Mouse (Mus musculus) forelimb bud, embryonic 11.5 days (tissue): ENCODE measurements around the gene Sema4a.
A peak's percentile ranks its signal among the peaks of the same experiment; 100 is the strongest.
"Not testable (repeated sequence)": the region's sequence is repeated elsewhere in the genome, so short reads cannot be mapped to it uniquely, and the experiment has no call there.

Experiments used
- DNase-seq: peaks from one replicate; pipeline ENCODE4 v3.0.0-alpha.2; 2012; ENCODE audit warnings: low read depth, low spot score

Gene Sema4a

DNA sequence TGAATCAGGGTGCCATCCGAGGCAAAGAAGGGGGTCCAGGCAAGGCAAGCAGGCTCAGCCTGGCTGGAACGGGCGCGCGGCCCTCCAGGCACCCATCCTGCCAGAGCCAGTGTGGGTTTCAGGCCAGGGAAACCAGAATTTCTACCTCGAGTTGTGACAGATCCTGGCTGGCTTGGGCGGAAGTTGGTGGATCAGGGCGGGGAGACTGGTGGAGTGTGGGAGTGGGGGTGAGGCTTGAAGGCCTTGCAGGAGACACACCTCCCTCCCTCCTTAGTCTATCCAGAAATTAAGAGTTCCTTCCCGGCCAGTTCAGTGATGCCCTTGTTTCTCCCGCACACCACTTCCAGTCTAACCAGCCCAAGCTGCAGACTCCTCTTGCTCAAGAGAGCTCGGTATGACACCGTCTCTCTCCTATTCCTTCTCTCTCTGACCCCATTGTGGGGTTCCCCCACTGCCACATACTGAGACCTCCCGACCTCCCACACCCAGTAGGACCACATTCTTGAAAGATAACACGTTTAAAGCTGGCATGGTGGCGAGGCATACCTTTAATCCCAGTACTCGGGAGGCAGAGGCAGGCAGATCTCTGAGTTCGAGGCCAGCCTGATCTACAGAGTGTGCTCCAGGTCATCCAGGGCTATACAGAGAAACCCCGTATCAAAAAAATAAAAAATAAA lies 5.3 kb downstream of the Sema4a start:
- no peak for DNase-seq

DNA sequence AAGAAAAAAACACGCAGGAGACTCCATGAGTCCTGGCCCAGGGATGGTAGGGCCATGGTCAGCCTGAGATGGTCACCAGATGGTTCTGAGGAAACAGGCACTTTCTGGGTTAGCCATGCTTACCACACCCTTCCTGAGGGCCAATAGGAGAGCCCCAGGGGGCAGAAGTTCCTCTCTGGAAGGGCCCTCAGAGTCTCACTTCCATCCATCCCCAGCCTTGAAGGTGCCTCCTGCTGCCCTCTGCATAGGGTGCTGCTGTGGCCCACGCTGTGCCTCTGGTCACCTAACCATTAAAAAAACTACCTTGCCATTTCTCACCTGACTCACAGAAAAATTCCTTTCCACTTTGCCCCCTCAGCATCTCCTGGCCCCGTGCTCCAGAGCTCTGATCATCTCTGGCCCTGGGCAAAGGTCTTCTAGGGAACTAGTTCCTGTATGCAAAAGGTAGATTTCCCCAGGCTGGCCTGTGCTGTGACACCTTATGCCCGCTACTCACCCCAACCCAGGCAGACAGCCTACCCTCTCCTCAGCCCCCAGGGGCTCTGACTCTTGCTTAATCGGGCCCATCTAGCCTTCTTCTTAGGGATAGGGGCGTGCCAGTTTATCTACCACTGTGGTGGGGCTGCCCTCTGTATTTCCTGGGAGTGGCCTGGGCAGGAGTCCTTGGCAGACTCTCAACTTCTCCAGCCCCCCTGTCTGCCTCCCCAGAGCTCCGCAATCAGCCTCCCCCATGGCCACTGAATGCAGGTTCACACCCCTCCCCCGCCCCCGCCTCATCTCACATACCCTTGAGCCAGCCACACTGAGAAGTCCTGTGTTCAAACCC lies 6.0 kb downstream of the Sema4a start:
- DNase-seq, result no peak

DNA sequence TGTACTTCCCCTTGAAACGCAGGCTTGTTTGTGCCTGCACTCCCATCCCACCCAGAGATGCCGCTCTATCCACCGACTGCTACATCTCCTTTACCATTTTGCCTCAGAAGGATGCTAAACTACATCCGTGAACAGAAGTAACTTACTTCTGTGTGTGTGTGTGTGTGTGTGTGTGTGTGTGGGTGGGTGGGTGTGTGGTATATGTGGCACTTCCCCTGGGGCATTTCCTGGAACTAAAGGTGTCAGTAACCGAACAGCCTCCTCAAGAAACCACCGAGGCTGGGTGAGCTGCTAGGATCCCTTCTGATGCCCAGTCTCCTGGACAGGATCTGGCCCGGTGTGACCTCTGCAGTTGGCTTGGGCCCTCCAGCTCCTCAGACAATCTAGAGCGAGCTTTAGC lies 7.0 kb downstream of the Sema4a start:
- DNase-seq, result no peak

DNA sequence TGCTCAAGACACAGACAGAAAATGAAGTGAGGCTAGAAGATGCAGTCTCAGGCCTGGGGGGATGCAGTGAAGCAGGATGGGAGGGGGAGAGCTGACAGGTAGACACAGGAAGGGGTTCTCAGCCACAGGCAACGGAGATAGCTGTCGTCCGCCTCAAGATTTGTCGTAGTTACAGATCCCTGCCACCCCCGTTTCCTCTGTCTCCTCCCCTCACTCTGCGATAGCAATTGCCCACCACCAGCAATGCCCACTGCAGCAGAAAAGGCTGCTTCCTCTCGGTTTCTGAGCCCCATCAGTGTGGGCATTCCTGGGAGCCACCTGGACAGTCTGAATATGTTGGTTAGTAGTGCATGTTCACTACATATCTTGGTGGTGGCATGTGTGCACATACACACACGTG lies 7.6 kb downstream of the Sema4a start:
- no peak for DNase-seq

DNA sequence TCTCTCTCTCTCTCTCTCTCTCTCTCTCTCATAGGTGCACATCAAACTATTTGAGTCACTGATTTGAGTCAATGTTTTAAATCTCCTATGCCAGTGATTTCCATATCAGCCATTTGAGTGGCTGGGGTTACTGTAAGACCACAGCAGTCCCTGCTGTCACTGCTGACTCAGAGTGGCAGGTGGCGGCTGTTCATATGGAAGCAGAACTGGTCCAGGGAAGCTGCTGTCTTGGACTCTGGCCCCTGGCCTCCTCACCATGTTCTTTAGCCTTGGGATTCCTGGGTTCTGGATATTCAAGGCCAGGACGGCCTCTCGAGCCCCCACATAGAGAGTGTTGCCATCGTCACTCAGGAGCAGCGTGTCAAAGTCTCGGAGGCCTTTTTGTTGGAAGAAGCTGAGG lies 8.3 kb downstream of the Sema4a start:
- DNase-seq, result no peak

DNA sequence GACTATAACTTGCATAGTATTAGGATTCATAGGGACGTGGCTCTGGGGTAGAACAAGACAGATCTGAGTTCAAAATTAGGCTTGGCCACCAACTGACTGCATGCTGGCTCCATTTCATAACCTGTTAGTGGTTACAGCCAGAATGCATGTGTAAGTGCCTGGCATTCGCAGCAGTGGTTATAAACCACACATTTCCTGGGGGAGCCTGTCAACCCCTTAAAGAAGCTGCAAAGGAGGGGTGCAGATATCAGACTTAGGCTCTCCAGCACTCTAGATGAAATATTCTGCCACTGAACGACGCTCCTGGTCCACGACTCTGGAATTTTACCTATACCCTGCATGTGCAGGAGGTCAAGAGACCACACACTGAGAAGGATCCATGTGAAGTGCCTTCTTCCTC lies 8.7 kb downstream of the Sema4a start:
- no peak for DNase-seq

DNA sequence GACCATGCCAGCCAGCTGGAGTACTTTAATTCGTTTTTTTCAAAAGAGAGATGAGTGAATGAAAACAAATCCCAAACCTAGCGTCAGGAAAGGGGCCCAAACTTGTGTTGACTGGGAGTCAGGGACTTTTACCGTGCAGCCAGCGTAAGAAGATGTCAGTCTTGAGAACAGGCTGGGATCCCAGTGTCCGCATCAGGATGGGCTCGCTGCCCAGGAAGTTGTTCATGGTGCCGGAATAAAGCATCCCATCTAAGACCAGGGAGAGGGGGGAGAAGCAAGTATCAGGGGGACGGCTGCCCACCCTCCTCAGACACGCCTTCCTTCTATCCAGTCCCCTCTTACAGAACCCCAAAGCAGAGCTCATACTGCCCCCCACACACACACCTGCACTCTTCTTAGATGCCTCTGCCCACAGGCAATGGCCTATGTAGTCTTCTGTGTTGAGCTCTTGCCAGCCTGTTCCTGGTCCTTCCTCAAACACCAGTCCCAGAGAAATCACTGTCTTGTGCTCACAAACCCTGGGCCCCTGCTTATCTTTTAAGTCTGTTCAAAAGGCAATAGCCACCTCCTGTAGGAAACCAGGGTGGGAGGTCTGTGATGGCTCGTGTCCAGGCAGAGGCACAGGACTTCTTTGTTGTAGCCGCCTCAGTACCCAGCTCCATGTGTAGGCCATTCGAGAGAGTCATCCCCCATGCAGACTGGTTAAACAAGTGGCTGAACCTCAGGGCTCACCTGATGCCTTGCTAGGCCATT lies 10.4 kb downstream of the Sema4a start:
- DNase-seq, result no peak

DNA sequence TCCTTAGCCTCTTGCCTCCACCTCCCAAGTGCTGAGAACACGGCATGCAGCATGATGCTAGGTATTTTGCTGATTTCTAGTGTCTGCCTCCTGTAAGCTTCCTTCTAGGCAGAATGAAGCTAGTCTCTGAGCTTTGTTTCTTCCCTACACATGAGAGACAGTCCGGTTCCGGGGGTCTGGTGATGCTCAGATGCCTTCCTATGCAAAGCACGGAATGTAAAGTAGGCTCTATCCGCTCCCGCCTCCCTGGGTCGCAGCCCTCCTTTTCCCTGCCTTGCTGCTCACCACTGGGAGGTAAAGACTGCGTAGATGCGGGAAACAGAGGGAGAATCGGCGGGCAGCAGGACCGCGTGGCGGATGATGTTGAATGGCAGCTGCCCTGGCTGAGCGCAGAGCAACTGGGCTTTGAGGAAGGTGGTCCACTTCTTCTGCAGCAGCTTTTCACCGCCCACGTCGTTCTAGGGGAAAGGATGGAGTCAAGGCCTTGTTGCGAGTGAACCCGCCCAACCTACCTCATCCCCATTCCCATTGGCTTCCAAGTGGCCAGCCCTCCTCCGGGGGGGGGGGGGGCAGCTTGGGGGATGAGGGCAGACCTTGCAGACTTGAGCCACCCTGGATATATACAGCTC lies 11.5 kb downstream of the Sema4a start:
- peak; percentile 70 for DNase-seq

DNA sequence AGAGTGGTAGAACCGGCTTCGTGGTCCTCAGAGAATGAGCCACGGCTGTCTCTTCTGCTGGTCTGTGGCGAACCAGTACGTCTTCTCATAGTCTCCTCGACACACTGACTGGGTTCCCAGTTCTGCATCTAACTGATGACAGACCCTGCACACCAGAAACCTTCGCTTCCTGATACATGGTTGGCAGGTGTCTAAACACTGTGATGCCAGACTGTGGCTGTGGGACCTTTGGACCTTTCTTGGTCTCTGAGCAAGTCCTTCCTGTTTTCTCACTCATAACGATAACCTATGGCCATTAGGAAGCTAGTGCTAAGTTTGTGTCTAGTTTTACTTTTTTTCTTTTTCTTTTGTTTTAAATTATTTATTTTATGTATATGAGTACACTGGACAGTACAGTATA lies 12.5 kb downstream of the Sema4a start:
- DNase-seq, result no peak

DNA sequence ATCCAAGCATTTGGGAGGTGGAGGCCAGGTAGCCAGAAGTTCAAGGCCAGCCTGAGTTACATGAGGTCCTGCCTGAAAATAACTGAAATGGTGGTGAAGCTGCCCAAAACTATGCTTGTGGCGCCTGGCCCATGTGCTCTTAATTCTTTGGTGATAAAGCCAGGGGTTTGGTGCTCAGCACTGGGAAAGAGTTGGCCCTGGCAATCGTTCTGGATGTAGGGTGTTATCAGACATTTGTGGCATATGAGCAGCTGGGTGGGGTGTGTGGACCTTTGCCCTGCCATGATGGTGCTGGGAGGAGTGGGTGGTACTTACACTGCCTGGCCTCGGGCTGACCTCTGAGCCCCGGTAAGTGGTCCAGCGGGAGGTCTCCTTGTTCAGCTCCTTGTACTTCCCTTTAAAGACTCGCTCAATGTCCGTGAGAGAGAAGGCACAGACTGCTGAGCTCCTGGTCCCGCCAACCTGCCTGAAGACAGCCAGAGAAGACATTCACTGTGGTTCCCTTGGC lies 13.3 kb downstream of the Sema4a start:
- DNase-seq, result no peak

DNA sequence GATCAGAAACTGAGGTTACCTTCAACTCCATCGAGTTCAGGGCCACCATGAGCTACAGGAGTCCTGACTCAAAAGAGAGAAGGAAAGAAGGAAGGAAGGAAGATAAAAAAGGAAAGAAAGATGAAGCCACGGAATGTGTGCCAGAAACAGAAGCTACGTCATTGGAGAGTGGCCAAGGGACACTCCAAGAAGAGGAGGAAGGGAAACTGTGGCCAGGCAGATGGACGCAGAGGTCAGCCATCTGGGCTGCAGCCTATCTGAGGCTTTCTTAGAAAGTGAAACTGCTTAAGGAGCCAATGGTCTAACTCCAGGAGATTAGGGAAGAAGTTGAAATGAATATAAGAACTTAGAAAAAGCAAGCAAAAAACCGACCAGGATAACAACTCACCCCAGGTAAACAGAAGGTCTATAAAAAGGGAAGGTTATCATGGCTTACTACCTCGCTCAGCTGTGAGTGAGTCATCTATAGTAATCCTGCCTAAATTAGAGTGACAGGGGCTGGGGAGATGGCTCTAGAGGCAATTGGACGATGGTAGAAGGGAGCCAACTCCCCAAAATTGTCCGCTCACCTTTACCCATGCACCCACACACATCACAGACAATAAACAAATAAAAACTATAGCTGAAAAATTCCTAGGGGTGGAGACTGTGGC lies 14.4 kb downstream of the Sema4a start:
- DNase-seq, result no peak

DNA sequence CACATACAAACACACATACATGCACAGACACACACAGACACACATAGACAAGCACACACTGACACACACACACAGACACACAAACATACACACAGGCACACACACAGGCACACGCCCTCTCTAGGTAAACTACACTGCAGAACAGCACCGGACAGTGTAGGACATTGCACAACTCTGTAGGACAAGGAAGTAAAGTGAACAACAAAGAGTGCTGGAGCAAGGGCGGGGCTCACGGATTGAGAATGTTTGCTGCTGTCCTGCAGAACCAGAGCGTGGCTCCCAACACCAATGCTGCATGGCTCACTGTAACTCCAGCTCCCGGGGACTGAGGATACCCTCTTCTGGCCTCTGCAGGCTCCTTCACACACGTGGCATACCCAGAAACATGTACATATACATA lies 18.1 kb downstream of the Sema4a start:
- no peak for DNase-seq

DNA sequence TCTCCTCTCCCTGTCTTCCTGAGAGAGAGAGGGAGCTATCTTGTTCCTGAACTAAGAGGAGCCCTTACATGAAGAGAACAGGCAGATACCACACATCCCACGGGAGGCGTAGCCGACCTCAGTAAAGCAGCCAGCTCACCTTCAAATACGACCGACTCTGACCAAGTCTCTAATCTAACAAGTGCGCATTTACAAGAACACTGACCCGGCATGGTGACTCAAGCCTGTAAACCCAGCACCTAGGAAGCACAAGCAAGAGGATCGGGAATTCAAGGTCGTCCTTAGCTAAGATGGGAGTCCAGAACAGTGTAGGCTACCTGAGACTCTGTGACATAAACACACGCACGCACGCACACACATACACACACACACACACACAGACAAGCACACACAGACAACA lies 18.5 kb downstream of the Sema4a start:
- DNase-seq, result no peak

DNA sequence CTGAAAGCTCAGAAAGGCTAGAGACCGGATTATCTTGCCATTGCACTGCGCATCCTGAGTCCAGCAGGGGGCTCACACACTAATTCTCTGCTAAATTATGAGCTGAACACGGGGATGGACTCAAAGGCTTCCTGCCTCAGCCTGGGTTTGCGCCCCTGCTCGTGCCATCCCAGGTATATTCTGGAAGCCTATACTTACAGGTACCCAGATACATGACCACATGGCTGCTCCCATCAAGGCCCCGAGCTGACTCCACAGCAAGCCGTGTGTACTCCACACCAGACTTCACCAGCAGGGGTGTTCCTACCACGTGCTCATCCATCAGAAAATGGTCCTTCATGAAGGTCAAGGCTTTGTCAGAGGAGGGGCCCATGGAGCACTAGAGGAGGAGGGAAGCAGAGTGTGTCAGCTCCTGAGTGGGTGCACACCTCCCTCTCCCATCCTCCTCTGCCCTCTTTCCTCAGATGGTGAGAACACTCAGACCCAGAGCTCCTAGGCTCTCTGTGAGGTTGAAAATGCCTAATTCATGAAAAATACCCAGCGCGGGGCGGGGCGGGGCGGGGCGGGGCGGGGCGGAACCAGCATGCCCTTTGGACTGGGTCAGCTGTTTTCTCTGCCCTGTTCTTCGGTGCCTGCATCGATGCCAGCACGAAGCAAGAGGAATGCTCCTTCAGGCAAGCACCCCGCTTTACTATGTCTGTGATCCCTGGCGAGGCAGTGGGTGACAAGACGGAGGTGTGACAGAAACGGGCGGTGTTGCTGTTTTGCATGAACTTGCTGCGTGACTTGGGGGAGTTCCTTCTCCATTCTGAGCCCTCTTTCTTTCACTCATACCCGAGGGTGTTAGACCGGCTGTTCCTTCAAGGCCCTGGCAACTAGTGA lies 20.2 kb downstream of the Sema4a start:
- DNase-seq, result no peak

DNA sequence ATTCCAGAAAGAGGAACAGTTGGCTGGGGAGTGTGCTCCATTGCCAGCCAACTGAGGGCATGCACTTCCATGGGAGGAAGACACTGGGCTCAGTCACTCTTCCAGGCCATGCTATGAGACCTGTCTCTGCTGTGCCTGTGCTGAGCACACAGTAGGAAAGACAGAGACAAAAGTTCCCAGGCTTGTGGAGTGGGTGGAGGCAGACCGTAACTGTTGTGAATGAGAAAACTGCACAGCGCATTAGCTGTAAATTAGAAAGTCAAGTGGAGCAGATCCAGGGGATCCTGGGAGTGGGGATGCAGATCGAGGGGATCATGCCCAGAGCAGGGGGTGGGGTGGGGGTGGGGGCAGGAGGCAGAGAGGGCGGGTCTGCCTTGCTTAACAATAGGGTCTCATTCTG lies 21.4 kb downstream of the Sema4a start:
- no peak for DNase-seq

DNA sequence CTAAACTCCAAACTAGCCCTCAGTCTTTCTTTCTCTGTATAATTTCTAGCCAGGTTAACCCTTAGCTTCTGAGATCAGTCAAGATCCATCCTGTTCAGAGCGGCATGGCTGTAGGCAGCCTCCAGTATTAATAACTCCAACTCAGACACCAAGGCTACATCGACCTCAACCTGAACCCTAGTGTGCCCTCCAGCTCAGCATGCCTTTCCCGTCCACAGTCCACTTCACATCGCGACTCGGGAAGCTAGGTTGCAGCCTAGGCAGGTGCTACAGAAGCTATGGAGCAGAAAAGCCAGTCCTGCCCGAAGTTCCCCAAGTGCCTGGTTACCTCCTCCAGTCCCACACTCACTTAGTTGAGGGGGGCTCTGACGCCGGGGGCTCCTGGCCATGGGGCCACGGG lies 23.5 kb downstream of the Sema4a start:
- no peak for DNase-seq

DNA sequence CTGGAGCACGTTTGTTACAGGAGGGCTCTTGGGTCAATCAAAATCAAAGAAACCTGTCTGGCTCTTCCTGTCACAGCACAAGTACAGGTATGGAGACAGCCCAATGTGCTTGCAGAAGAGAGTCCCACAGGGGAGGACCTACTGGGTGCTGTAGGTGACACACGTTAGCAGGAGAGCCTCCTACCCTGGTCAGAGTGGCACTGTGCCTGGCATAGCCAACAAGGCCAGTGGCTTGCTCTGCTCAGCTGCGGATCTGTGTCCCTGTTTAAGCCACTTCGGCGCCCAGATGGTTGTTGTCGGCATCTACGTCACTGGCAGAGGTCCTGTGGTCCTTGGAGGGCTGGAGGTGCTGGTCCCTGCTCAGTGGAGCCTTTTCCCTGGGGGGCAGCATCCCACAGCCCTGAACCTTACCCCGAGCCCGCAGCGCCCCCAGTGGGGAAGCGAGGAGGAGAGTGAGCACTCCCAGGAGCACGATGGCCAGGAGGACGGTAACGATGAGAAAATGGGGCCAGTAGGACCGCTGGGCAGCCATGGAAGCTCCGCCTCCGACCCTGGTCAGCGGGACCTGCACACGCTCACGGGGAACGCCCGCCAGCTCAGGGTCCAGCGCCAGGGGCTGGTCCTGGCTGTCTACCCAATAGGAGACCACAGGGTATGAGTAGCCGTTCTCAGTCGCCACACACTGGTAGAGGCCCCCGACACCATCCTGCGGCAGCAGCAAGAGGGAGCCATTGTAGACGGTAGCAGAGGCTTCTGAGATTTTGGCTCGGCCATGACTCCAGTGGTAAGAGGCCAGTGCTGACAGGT lies 24.4 kb downstream of the Sema4a start:
- peak; percentile 76 for DNase-seq

DNA sequence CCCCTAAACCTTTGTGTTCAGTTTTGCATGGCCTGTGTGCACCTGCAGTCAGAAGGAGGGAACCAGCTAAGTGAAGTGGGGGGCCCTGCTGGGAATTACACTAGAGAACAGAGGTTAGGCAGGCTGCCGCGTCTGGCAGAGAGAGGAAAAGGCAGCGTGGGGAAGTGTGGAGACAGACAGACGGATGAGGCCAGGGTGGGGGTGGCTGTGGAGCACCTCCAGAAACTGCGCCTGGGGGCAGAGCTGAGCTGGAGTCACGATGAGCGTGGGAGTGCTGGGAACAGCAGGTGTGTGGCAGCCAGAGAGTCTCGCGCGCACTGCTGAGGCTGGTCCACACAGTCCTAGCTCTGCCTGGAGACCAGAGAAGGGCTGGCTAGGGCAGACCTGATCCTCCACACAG lies 25.5 kb downstream of the Sema4a start:
- DNase-seq, result no peak

DNA sequence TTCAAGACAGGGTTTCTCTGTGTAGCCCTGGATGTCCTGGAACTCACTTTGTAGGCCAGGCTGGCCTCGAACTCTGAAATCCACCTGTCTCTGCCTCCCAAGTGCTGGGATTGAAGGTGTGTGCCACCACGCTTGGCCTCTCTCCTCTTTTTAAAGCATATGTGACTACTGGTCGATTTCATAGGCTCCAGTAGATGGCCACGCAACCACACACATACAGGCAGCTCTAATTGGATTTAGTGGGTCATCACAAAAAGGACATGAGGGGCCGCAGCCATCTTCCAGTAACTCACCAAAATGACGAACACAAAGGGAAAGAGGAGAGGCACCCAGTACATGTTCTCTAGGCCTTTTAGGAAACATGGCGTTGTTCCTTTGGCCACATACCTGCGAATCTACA lies 32.3 kb downstream of the Sema4a start:
- DNase-seq, result not testable (repeated sequence)
